Mouse (Mus musculus): ENCODE measurements at regions not wholly inside any gene's neighbourhood (a gene's known extent, or its start where the extent isn't known, plus 50 kb on each side); places are given as distances from the start of the nearest gene placed in this dataset.

GRCm38 (mm10) chr17:26336011-26336410 lies 78.6 kb upstream of the Neurl1b start:
- no peak for TF ChIP-seq USF1 (IDR thresholded peaks at IDR 0.05; ENCODE audit: low read depth)
- TF ChIP-seq MAX (IDR thresholded peaks at IDR 0.05) = no peak
- no peak for TF ChIP-seq CTCF (IDR thresholded peaks at IDR 0.05; ENCODE audit: control insufficient read depth, insufficient read depth, insufficient read length)
- TF ChIP-seq CEBPB (IDR thresholded peaks at IDR 0.05; ENCODE audit: low read depth) = no peak
